Mouse (Mus musculus) effector memory CD4-positive, alpha-beta T cell, adult 7 months (primary cell): ENCODE data around the gene Crybg3. TPM values are rescaled to one million over a fixed set of nuclear protein-coding genes. Genes with fewer than 3 reads are reported as not detected.

Experiments
- polyA plus RNA-seq: library from polyadenylated mRNA; unstranded; fragments of 100-300 nt; shearing (Covaris generic); gene quantifications from one replicate; pipeline ENCODE4 v1.2.1, GENCODE M21; 2017

Gene Crybg3
- polyA plus RNA-seq = 9.6 TPM

GRCm38 (mm10) chr16:59600311-59601251 lies at the start of gene Crybg3:
Gene Crybg3, minus strand, starts transcription at chr16:59600979.

GRCm38 (mm10) chr16:59639102-59639691 lies 38.4 kb upstream of the Crybg3 start, which contains the start of gene Arl6:
Gene Arl6, minus strand, starts transcription at chr16:59639391.

GRCm38 (mm10) chr16:59471637-59472278 lies 129.0 kb downstream of the Crybg3 start, which contains the start of gene Riox2:
Gene Riox2, plus strand, starts transcription at chr16:59471775.

Other genes with a start within 250 kb of the Crybg3 start
- gene Olfr209, start 237.0 kb downstream of the Crybg3 start, polyA plus RNA-seq = not detected
- gene Gabrr3, start 193.6 kb downstream of the Crybg3 start, polyA plus RNA-seq = not detected
- gene Riox2, start 129.2 kb downstream of the Crybg3 start, polyA plus RNA-seq = 70.8 TPM
- gene Arl6, start 38.4 kb upstream of the Crybg3 start, polyA plus RNA-seq = 5.2 TPM